Mouse (Mus musculus) forebrain, embryonic 12.5 days (tissue): ENCODE measurements at regions not wholly inside any gene's neighbourhood (a gene's known extent, or its start where the extent isn't known, plus 50 kb on each side); places are given as distances from the start of the nearest gene placed in this dataset.
"Not testable (repeated sequence)": the region's sequence is repeated elsewhere in the genome, so short reads cannot be mapped to it uniquely, and the experiment has no call there.

Experiments
- ATAC-seq: fragments of 200-750 bp; cut with Nextera tagmentation; 2 replicates; pipeline ENCODE4 v1.8.0; 2017; ENCODE audit warnings: moderate TSS enrichment; ENCODE audit not compliant: low FRiP score
- H3K27ac ChIP-seq: fragments of 300-500 bp; sonication (generic); 2 replicates; pipeline ENCODE4 v1.5.1; 2016; ENCODE audit warnings: mild to moderate bottlenecking
- H3K27me3 ChIP-seq: fragments of 300-500 bp; sonication (generic); 2 replicates; pipeline ENCODE4 v1.6.1; 2016; ENCODE audit warnings: mild to moderate bottlenecking
- H3K36me3 ChIP-seq: fragments of 300-500 bp; sonication (generic); replicated peaks from 2 replicates; pipeline ENCODE4 v1.6.1; 2016; ENCODE audit warnings: mild to moderate bottlenecking
- H3K4me1 ChIP-seq: fragments of 300-500 bp; sonication (generic); 2 replicates; pipeline ENCODE4 v1.6.1; 2016
- H3K4me2 ChIP-seq: fragments of 300-500 bp; sonication (generic); 2 replicates; pipeline ENCODE4 v1.6.1; 2016; ENCODE audit warnings: mild to moderate bottlenecking, moderate library complexity
- H3K4me3 ChIP-seq: fragments of 300-500 bp; sonication (generic); replicated peaks from 2 replicates; pipeline ENCODE4 v1.5.1; 2016; ENCODE audit warnings: mild to moderate bottlenecking
- H3K9ac ChIP-seq: fragments of 300-500 bp; sonication (generic); 2 replicates; pipeline ENCODE4 v1.6.1; 2016; ENCODE audit warnings: mild to moderate bottlenecking
- H3K9me3 ChIP-seq: fragments of 300-500 bp; sonication (generic); 2 replicates; pipeline ENCODE4 v1.6.1; 2016
- WGBS: fragments of 180-500 bp; shearing (Covaris S2); methylation state at CpG from one replicate; pipeline ENCODE4 v1.1.7; 2016; 5-methylcytosine and 5-hydroxymethylcytosine counted together

- no peaks in the 10 kb centered on the region for H3K4me1 ChIP-seq
- no peaks in the 10 kb centered on the region for H3K36me3 ChIP-seq
- 87% methylated on average over 7 of the region's 7 CpGs for WGBS
- no peak overlapping the region for H3K27ac ChIP-seq
- no peaks in the 10 kb centered on the region for H3K27me3 ChIP-seq
- H3K9ac ChIP-seq: no peak overlapping the region
- H3K4me2 ChIP-seq: no peak overlapping the region
- H3K4me3 ChIP-seq: no peak overlapping the region
- H3K9me3 ChIP-seq: no peaks in the 10 kb centered on the region
- no peak for ATAC-seq
Measured at GRCm38 (mm10) chr3:15040866-15041528, 154.9 kb downstream of the Car2 start.

- no peak for ATAC-seq
- Histone ChIP-seq H3K27me3 (no peaks in the 10 kb centered on the region), H3K4me1 (no peaks in the 10 kb centered on the region), H3K4me2 (no peak overlapping the region), H3K4me3 (no peak overlapping the region), H3K36me3 (no peaks in the 10 kb centered on the region), H3K9me3 (no peaks in the 10 kb centered on the region), H3K9ac (no peak overlapping the region), H3K27ac (no peak overlapping the region)
- WGBS: 81% methylated on average over 3 of the region's 3 CpGs
Measured at GRCm38 (mm10) chr3:15053968-15054367, 167.9 kb downstream of the Car2 start.

GRCm38 (mm10) chr3:15055516-15056256 lies 169.6 kb downstream of the Car2 start:
- not testable (repeated sequence) for ATAC-seq, H3K9me3 ChIP-seq, H3K4me3 ChIP-seq, H3K9ac ChIP-seq, H3K4me2 ChIP-seq, H3K27me3 ChIP-seq, H3K36me3 ChIP-seq, H3K4me1 ChIP-seq, H3K27ac ChIP-seq
- 91% methylated on average over 8 of the region's 8 CpGs for WGBS

DNA sequence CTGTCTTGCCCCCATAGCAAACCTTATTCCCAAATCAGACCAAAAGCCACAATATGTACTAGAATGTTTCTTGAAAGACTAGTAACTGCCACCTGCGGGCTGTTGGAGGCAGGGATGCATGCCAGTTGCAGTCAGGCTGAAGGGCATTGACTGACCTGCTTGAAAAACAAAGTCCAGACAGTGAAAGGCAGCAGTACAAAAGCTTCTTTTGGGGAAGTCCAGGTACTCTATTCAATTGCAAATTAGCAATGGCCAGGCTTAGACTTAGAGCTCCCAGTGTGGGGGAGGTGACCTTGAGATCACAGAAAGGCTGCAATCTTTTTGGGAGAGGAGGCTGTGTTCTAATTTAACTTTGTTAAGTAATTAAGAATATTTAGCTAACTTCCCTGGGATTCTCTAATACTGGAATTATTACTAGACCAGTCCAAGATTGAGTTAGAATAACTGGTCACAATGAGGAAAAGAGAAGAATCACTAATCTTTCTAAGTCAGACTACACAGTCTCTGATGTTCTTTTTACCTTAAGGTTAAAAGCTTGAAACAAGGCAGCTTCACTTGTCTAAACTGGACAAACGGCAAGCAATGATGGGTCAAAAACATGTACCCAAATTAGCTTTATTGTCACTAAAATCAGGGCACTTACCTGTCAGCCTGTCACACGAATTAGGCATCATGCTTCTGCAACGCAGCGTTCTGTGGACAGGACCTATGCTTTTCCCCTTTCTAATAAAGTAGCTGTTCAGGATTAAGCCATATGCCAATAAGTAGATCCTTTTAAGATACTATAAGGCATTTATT lies 170.9 kb downstream of the Car2 start:
- H3K27me3 ChIP-seq, H3K36me3 ChIP-seq, H3K9ac ChIP-seq, H3K4me3 ChIP-seq, H3K4me1 ChIP-seq, H3K27ac ChIP-seq, H3K9me3 ChIP-seq, H3K4me2 ChIP-seq, ATAC-seq: not testable (repeated sequence)
- WGBS: 76% methylated on average over 5 of the region's 5 CpGs

- Histone ChIP-seq H3K27me3 (no peaks in the 10 kb centered on the region), H3K4me1 (no peaks in the 10 kb centered on the region), H3K36me3 (no peaks in the 10 kb centered on the region), H3K9ac (no peak overlapping the region), H3K27ac (no peak overlapping the region), H3K9me3 (no peaks in the 10 kb centered on the region), H3K4me2 (no peak overlapping the region), H3K4me3 (no peak overlapping the region)
- ATAC-seq: no peak
- WGBS: 91% methylated on average over 3 of the region's 3 CpGs
Measured at GRCm38 (mm10) chr3:15065681-15066080, 179.6 kb downstream of the Car2 start.

- 83% methylated on average over 3 of the region's 3 CpGs for WGBS
- H3K4me1 ChIP-seq: no peaks in the 10 kb centered on the region
- H3K27ac ChIP-seq: no peak overlapping the region
- H3K27me3 ChIP-seq: no peaks in the 10 kb centered on the region
- H3K36me3 ChIP-seq: no peaks in the 10 kb centered on the region
- no peak for ATAC-seq
- no peak overlapping the region for H3K9ac ChIP-seq
- H3K9me3 ChIP-seq: no peaks in the 10 kb centered on the region
- H3K4me3 ChIP-seq: no peak overlapping the region
- H3K4me2 ChIP-seq: no peak overlapping the region
Measured at GRCm38 (mm10) chr3:15068256-15068655, 182.2 kb downstream of the Car2 start.

- Histone ChIP-seq H3K4me1 (no peaks in the 10 kb centered on the region), H3K9ac (no peak overlapping the region), H3K4me3 (no peak overlapping the region), H3K36me3 (no peaks in the 10 kb centered on the region), H3K27me3 (no peaks in the 10 kb centered on the region), H3K27ac (no peak overlapping the region), H3K4me2 (no peak overlapping the region), H3K9me3 (no peaks in the 10 kb centered on the region)
- 85% methylated on average over 6 of the region's 6 CpGs for WGBS
- no peak for ATAC-seq
Measured at GRCm38 (mm10) chr3:15071030-15071883, 185.2 kb downstream of the Car2 start.

- no peaks in the 10 kb centered on the region for H3K27me3 ChIP-seq
- no peak overlapping the region for H3K9ac ChIP-seq
- H3K4me1 ChIP-seq: no peaks in the 10 kb centered on the region
- no peak overlapping the region for H3K27ac ChIP-seq
- no peak overlapping the region for H3K4me3 ChIP-seq
- WGBS: 79% methylated on average over 2 of the region's 2 CpGs
- no peak overlapping the region for H3K4me2 ChIP-seq
- no peaks in the 10 kb centered on the region for H3K36me3 ChIP-seq
- no peaks in the 10 kb centered on the region for H3K9me3 ChIP-seq
- ATAC-seq: no peak
Measured at GRCm38 (mm10) chr3:15073405-15073804, 187.3 kb downstream of the Car2 start.

DNA sequence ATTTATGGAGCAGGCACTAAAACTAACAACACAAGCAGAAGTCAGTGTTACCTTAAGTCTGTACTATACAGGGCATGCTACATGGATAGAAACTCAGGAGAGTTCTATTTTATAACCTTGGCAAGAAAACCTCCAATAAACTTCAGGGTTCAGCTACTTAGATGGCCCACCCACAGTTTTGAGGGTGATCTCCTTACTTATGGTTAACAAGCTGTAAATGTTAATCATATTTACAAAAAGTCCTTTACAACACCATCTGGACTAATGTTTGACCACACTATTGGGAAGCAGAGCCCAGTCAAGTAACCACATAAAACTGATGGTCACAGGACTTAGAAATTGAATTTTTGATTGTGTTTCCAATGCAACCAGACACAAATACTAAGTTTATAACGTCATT lies 187.8 kb downstream of the Car2 start:
- Histone ChIP-seq H3K9me3 (no peaks in the 10 kb centered on the region), H3K27ac (no peak overlapping the region), H3K27me3 (no peaks in the 10 kb centered on the region), H3K4me1 (no peaks in the 10 kb centered on the region), H3K4me2 (no peak overlapping the region), H3K36me3 (no peaks in the 10 kb centered on the region), H3K9ac (no peak overlapping the region), H3K4me3 (no peak overlapping the region)
- ATAC-seq: no peak
- WGBS: 71% methylated on average over 1 of the region's 1 CpGs

DNA sequence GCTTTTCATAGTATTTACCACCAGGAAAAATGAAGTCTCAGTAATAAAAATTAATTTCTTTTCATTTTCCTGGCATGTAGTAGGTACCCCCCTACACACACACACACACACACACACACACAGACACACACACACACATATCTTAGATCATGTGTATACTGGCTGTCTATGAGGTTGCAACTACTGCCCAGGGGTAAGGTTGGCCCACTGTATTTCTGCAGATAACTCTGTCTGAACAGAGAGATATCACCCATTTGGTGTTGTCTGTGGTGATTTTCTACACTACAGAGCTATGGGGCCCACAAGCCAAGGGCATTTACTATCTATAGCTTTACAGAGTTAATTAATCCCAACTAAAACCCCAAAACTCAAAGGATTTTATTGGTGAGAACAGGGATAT lies 188.9 kb downstream of the Car2 start:
- no peaks in the 10 kb centered on the region for H3K4me1 ChIP-seq
- H3K4me2 ChIP-seq: no peak overlapping the region
- H3K9ac ChIP-seq: no peak overlapping the region
- H3K27me3 ChIP-seq: no peaks in the 10 kb centered on the region
- ATAC-seq: no peak
- no peak overlapping the region for H3K27ac ChIP-seq
- H3K36me3 ChIP-seq: no peaks in the 10 kb centered on the region
- no peaks in the 10 kb centered on the region for H3K9me3 ChIP-seq
- H3K4me3 ChIP-seq: no peak overlapping the region

DNA sequence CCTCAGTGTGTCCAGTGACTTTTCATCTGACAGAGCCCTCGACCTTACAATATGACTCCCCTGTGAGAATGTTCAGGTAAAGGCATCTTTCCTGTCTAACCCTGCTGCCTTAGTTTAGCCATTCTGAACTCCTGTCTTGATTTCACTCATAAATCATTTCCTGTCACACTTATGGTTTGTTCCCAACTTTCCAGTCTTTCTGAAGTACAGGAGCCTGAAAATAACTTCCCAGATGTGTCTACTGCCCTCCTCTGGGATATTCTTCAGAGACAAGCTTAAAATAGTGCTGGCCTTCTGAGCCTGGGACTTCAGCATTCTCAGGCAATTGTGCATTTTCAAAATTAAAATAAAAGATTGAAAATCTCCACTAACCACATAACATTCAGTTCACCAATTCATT lies 204.1 kb downstream of the Car2 start:
- Histone ChIP-seq H3K27me3 (no peaks in the 10 kb centered on the region), H3K4me3 (no peak overlapping the region), H3K27ac (no peak overlapping the region), H3K36me3 (no peaks in the 10 kb centered on the region), H3K4me1 (no peaks in the 10 kb centered on the region), H3K9me3 (no peaks in the 10 kb centered on the region), H3K4me2 (no peak overlapping the region), H3K9ac (no peak overlapping the region)
- 84% methylated on average over 1 of the region's 1 CpGs for WGBS
- ATAC-seq: no peak

DNA sequence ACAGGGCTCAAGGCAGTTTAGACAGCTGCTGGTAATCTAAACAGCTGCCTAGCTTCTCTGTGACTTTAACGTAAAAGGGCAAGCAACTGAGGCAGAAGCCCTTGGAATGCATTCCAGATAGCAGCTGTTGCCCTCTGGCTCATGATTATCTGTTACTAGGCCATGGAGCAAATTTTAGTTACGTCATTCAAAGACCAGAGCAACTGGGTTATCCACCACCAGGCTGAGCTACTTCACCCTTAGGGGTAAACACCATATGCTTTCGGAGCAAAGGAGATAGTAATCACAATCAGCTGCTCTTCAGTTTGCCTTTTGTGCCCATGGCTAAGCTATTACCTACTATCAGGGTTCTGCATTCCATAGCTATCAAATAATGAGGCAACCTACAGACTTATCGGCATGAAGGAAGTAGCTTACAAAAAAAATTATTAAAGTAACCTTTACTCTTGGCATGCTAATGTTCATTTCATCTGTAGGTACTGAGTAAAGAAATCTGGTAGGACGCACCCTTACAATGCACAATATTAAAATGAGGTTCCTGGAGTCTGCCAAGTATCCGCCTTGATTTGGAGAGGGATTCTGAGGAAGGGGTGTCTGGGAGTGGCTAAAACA lies 212.2 kb downstream of the Car2 start:
- Histone ChIP-seq H3K4me1 (no peaks in the 10 kb centered on the region), H3K4me2 (no peak overlapping the region), H3K36me3 (no peaks in the 10 kb centered on the region), H3K9me3 (no peaks in the 10 kb centered on the region), H3K9ac (no peak overlapping the region), H3K4me3 (no peak overlapping the region), H3K27ac (no peak overlapping the region), H3K27me3 (no peaks in the 10 kb centered on the region)
- WGBS: 81% methylated on average over 6 of the region's 6 CpGs
- ATAC-seq: no peak
